Mouse (Mus musculus) lung, postnatal 0 days (tissue): Measurements from ENCODE around the gene S100a8.

Experiments used
- CTCF ChIP-seq: IDR thresholded peaks from 2 replicates; pipeline ENCODE4 v1.5.1; 2016; ENCODE audit warnings: antibody characterized with exemption, mild to moderate bottlenecking
- EP300 ChIP-seq: IDR thresholded peaks from 2 replicates; pipeline ENCODE4 v1.6.1; 2016; ENCODE audit warnings: antibody characterized with exemption, mild to moderate bottlenecking, control low read depth

DNA sequence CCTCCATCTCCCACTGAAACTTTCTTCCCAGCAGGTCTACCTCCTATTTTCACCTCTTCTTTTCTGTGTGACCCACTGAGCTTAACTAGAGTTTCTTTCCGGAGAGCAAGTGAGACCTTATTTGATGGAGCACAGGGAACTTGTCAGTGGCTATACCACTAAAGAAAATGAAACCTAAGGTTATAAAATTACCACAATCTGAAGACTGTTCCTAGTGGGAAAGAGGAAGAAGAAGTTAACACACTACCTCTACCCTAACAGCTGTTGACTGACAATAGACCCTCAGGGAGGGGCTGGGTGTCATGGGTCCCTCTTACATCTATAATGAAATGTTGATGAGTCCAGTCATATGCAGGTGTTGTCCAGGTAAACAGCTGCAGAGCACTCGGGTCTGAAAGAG lies 36.8 kb upstream of the S100a8 start:
- TF ChIP-seq EP300 (no peak), CTCF (no peak)
